Mouse (Mus musculus) T-helper 2 cell (primary cell): Measurements from ENCODE around the gene Ptprk.

ENCODE experiments used
- in situ Hi-C: fragments of 300-600 bp; cut with MboI, MseI; formaldehyde crosslinking; loops from one replicate; pipeline ENCODE4 v1.15.1; 2025; ENCODE audit warnings: high pct_unique_total_duplicates

The Ptprk gene

DNA sequence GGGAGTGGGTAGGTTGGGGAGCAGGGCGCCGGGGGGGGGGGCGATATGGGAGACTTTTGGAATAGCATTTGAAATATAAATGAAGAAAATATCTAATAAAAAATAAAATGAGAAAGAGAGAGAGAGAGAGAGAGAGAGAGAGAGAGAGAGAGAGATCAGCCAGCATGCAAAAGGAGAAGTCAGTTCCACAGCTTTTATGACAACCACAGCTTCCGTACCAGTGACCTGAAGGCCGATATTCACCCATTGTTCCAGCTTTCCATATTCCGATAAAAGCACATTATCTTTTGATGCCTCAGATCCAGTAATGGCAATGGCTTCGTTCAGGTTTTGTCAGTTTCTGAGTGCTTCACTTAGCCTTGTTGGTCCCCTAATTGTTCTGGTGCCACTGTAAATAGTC is 542.6 kb downstream of the Ptprk start:
- in situ Hi-C loops = no loop called here

- in situ Hi-C loops = no loop called here
Observed at GRCm38 (mm10) chr10:28618002-28618401, 543.4 kb downstream of the Ptprk start.

DNA sequence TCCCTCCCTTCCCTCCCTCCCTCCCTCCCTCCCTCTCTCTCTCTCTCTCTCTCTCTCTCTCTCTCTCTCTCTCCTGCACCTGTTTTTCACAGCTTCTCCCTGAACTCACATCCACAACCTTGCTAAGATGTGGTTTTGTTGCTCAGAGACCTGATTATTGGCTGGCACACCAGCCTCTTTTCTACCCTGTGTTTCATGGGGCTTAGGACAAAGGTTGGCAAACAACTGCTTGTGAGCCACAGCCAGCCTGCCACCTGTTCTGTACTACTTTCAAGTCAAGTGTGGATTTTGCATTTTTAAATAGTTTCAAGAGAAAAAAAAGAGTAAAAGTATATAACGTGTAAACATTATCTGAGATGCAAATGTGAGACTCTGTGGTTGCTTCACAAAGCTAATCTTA is 544.8 kb downstream of the Ptprk start:
- in situ Hi-C loops = no loop called here

GRCm38 (mm10) chr10:28636096-28636495 is 561.5 kb downstream of the Ptprk start:
- in situ Hi-C loops = no loop called here

DNA sequence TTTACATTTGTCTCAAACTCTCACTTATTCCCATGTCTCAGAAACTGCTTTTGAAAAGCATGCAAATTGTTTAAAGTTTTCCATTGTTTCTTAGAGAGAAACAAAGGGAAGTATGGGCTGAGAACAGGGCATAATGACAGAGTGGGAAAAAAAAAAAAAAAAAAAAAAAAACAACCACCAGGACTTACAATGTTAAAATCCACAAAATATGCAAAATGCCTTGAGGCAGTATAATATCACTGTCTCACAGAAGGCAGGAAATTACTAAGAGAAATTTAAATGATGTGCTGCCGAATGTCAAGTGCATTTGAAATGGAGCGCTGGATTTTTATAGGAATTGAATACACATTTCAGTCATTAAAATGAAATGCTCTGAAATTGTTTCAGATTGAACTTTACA is 567.3 kb downstream of the Ptprk start:
- in situ Hi-C loops = no loop called here
